Comparison of ENCODE assay signal across 9 mouse cellular contexts in the genomic region with DNA sequence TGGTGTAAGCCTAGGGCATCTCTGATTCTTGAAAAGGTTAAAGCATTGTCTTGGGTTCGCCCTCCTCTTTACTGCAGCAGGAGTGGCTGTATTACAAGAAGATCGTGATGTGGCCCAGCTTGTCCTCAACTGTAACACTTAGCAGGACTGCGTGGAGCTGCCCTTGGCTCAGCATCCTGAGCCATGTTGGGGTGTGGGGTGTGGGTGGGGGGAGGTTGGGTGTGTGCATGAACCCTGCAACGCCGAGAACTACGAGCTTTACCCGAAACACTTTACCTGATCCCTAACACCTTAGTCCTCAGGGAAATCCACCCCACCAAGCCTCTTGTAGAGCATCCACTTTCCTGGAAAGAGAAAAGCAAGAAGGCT. TPM values are rescaled to one million over a fixed set of nuclear protein-coding genes. Genes with fewer than 3 reads are reported as not detected.
DNase-seq lines count a peak whose midpoint lies in the region; ATAC-seq and TF ChIP-seq lines count a peak whose summit lies in the region.
"Had no signal": no experiment of that assay in that cellular context is flagged by ENCODE, and none has a peak within 500 bp of the region (broad histone marks: within the 10 kb centered on the region; RNA-seq: fewer than 3 reads in every experiment).

No protein-coding gene starts in this region.

- WGBS in heart, embryonic 16.5 days: 39% methylated on average over 7 of the region's 7 CpGs
- WGBS in hindbrain, embryonic 16.5 days: 42% methylated on average over 7 of the region's 7 CpGs
- 39% methylated on average over 7 of the region's 7 CpGs for WGBS in midbrain, embryonic 14.5 days

- TF ChIP-seq POLR2A in bone marrow macrophage, adult 2 months (IDR thresholded peaks at IDR 0.05; ENCODE audit: borderline replicate concordance, low read depth, low read length): no peak

- ATAC-seq in heart, embryonic 16.5 days (replicated peaks; ENCODE audit: extremely low read depth, insufficient read depth, low FRiP score): no peak; the same call in 1 of the 2 replicates
- no peak; the same call in 1 of the 2 replicates for ATAC-seq in hindbrain, embryonic 16.5 days
- ATAC-seq in midbrain, embryonic 14.5 days (ENCODE audit: low FRiP score, low TSS enrichment): peak; percentile 71; the same call in 1 of the 2 replicates

- H3K36me3 ChIP-seq in heart, embryonic 16.5 days (ENCODE audit: control insufficient read depth, insufficient read depth): peaks cover 23% of the 10 kb centered on the region
- peaks cover 14% of the 10 kb centered on the region for H3K36me3 ChIP-seq in hindbrain, embryonic 16.5 days (ENCODE audit: control insufficient read depth, insufficient read depth, low read length)
- peaks cover 31% of the 10 kb centered on the region for H3K36me3 ChIP-seq in midbrain, embryonic 14.5 days (ENCODE audit: control insufficient read depth, insufficient read depth, low read length)

- DNase-seq in heart, adult 18-20 months: no peak
- no peak for DNase-seq in midbrain, embryonic 14.5 days
- DNase-seq in gastrocnemius, adult 8-10 months (ENCODE audit: low spot score in 2 of 2): no peak
- DNase-seq in natural killer cell, adult 2 months (ENCODE audit: low spot score in 2 of 2): no peak
- DNase-seq in cerebellum, postnatal 25 days: no peak

- H3K27me3 ChIP-seq in heart, embryonic 16.5 days (ENCODE audit: control insufficient read depth, insufficient read depth, low read length): no peaks in the 10 kb centered on the region
- no peaks in the 10 kb centered on the region for H3K27me3 ChIP-seq in hindbrain, embryonic 16.5 days (replicated peaks; ENCODE audit: control insufficient read depth, insufficient read depth, low read length)
- no peaks in the 10 kb centered on the region for H3K27me3 ChIP-seq in midbrain, embryonic 14.5 days (ENCODE audit: control insufficient read depth, insufficient read depth, low read length)
- H3K27me3 ChIP-seq: Patski had no signal

- no peaks in the 10 kb centered on the region for H3K9me3 ChIP-seq in heart, embryonic 16.5 days (replicated peaks; ENCODE audit: control insufficient read depth, low read length)
- H3K9me3 ChIP-seq in hindbrain, embryonic 16.5 days (ENCODE audit: control insufficient read depth, low read length): no peaks in the 10 kb centered on the region
- H3K9me3 ChIP-seq in midbrain, embryonic 14.5 days (ENCODE audit: control insufficient read depth, low read length): no peaks in the 10 kb centered on the region

- H3K4me3 ChIP-seq in heart, embryonic 16.5 days (ENCODE audit: low read length): peak overlapping the region; percentile 98
- H3K4me3 ChIP-seq in bone marrow macrophage, adult 2 months (ENCODE audit: insufficient read depth, low read length): peak overlapping the region; percentile 92
- peak overlapping the region; percentile 99 for H3K4me3 ChIP-seq in hindbrain, embryonic 16.5 days (ENCODE audit: low read length)
- H3K4me3 ChIP-seq in midbrain, embryonic 14.5 days (replicated peaks; ENCODE audit: low read depth, low read length): peak overlapping the region; percentile 91

- H3K4me1 ChIP-seq in heart, embryonic 16.5 days (ENCODE audit: control insufficient read depth, insufficient read depth, low read length): peaks cover 15% of the 10 kb centered on the region
- H3K4me1 ChIP-seq in bone marrow macrophage, adult 2 months (ENCODE audit: control insufficient read depth, insufficient read depth, low read length): peaks cover 16% of the 10 kb centered on the region
- peaks cover 9% of the 10 kb centered on the region for H3K4me1 ChIP-seq in hindbrain, embryonic 16.5 days (ENCODE audit: control insufficient read depth, insufficient read depth, low read depth, low read length)
- H3K4me1 ChIP-seq in midbrain, embryonic 14.5 days (ENCODE audit: control insufficient read depth, insufficient read depth, low read length): peaks cover 12% of the 10 kb centered on the region; the same call in 1 of the 2 replicates

- H3K4me2 ChIP-seq in heart, embryonic 16.5 days (ENCODE audit: low read depth, low read length): peak overlapping the region; percentile 92
- peak overlapping the region; percentile 80 for H3K4me2 ChIP-seq in hindbrain, embryonic 16.5 days (ENCODE audit: low read length)
- peak overlapping the region; percentile 87 for H3K4me2 ChIP-seq in midbrain, embryonic 14.5 days (ENCODE audit: low read length)

- no peak; the same call in 1 of the 2 replicates for TF ChIP-seq CTCF in bone marrow macrophage, adult 2 months (IDR thresholded peaks at IDR 0.05; ENCODE audit: low read depth, low read length)

- peak overlapping the region; percentile 27; the same call in 1 of the 2 replicates for H3K27ac ChIP-seq in heart, embryonic 16.5 days (ENCODE audit: low read length)
- no peak overlapping the region for H3K27ac ChIP-seq in bone marrow macrophage, adult 2 months (ENCODE audit: insufficient read depth, low read depth, low read length)
- H3K27ac ChIP-seq in hindbrain, embryonic 16.5 days (ENCODE audit: low read depth, low read length): peak overlapping the region; percentile 41; the same call in 1 of the 2 replicates
- H3K27ac ChIP-seq in midbrain, embryonic 14.5 days (replicated peaks; ENCODE audit: low read depth, low read length): peak overlapping the region; percentile 61; the same call in 1 of the 2 replicates

- H3K9ac ChIP-seq in heart, embryonic 16.5 days (ENCODE audit: low read length): peak overlapping the region; percentile 93
- peak overlapping the region; percentile 96 for H3K9ac ChIP-seq in hindbrain, embryonic 16.5 days (ENCODE audit: low read depth, low read length)
- H3K9ac ChIP-seq in midbrain, embryonic 14.5 days (replicated peaks; ENCODE audit: low read length): peak overlapping the region; percentile 84

RNA-seq across cellular contexts. Expression of a gene that starts 0.3 kb away (rescaled TPM):
- 244 and 285 TPM in 2 replicates for polyA plus RNA-seq in heart, embryonic 16.5 days (2015; fragmentation: Nextera tagmentation; extraction: Ambion mirVana)
- 10 to 100 TPM; 90.5 to 94.6 TPM for total RNA-seq in heart, adult 18-20 months (2021)
- polyA plus RNA-seq in bone marrow macrophage, adult 2 months (2012; ENCODE audit: insufficient read depth, insufficient read length, missing spikeins): 138 and 145 TPM in 2 replicates
- 422 and 440 TPM in 2 replicates for polyA plus RNA-seq in hindbrain, embryonic 16.5 days (2015; fragmentation: Nextera tagmentation; extraction: Ambion mirVana)
- 305 and 353 TPM in 2 replicates for polyA plus RNA-seq in midbrain, embryonic 14.5 days (2014; fragmentation: Nextera tagmentation; extraction: Ambion mirVana)
- total RNA-seq in gastrocnemius, adult 8-10 months (2022): 10 to 100 TPM; 54.6 to 63.3 (median 59.5) TPM

RNA-seq across cellular contexts. Expression of a gene that starts 12.3 kb away (rescaled TPM):
- polyA plus RNA-seq in heart, embryonic 16.5 days (2015; fragmentation: Nextera tagmentation; extraction: Ambion mirVana): 148 and 222 TPM in 2 replicates
- total RNA-seq in heart, adult 18-20 months (2021): 10 to 100 TPM; 25.5 to 33.5 TPM
- 742 and 743 TPM in 2 replicates for polyA plus RNA-seq in bone marrow macrophage, adult 2 months (2012; ENCODE audit: insufficient read depth, insufficient read length, missing spikeins)
- polyA plus RNA-seq in hindbrain, embryonic 16.5 days (2015; fragmentation: Nextera tagmentation; extraction: Ambion mirVana): 86.1 and 102 TPM in 2 replicates
- 100 and 102 TPM in 2 replicates for polyA plus RNA-seq in midbrain, embryonic 14.5 days (2014; fragmentation: Nextera tagmentation; extraction: Ambion mirVana)
- 10 to 100 TPM in 3 of 4 experiments, 1 to 10 TPM in 1; 7.8 to 12.6 (median 11.0) TPM for total RNA-seq in gastrocnemius, adult 8-10 months (2022)

RNA-seq across cellular contexts. Expression of a gene that starts 51.6 kb away (rescaled TPM):
- polyA plus RNA-seq in heart, embryonic 16.5 days (2015; fragmentation: Nextera tagmentation; extraction: Ambion mirVana): 7.8 and 8.8 TPM in 2 replicates
- 10 to 100 TPM; 11.5 to 12.0 TPM for total RNA-seq in heart, adult 18-20 months (2021)
- polyA plus RNA-seq in bone marrow macrophage, adult 2 months (2012; ENCODE audit: insufficient read depth, insufficient read length, missing spikeins): 112 and 121 TPM in 2 replicates
- polyA plus RNA-seq in hindbrain, embryonic 16.5 days (2015; fragmentation: Nextera tagmentation; extraction: Ambion mirVana): 52.5 and 59.5 TPM in 2 replicates
- 22.6 and 23.7 TPM in 2 replicates for polyA plus RNA-seq in midbrain, embryonic 14.5 days (2014; fragmentation: Nextera tagmentation; extraction: Ambion mirVana)
- 1 to 10 TPM; 5.0 to 6.9 (median 6.3) TPM for total RNA-seq in gastrocnemius, adult 8-10 months (2022)
